Mouse (Mus musculus): Measurements from ENCODE around the gene Glis1. TPM values are rescaled to one million over a fixed set of nuclear protein-coding genes. Genes with fewer than 3 reads are reported as not detected.

The Glis1 gene
- polyA plus RNA-seq, 1 experiment from 2014 or later: 0.85 TPM

DNA sequence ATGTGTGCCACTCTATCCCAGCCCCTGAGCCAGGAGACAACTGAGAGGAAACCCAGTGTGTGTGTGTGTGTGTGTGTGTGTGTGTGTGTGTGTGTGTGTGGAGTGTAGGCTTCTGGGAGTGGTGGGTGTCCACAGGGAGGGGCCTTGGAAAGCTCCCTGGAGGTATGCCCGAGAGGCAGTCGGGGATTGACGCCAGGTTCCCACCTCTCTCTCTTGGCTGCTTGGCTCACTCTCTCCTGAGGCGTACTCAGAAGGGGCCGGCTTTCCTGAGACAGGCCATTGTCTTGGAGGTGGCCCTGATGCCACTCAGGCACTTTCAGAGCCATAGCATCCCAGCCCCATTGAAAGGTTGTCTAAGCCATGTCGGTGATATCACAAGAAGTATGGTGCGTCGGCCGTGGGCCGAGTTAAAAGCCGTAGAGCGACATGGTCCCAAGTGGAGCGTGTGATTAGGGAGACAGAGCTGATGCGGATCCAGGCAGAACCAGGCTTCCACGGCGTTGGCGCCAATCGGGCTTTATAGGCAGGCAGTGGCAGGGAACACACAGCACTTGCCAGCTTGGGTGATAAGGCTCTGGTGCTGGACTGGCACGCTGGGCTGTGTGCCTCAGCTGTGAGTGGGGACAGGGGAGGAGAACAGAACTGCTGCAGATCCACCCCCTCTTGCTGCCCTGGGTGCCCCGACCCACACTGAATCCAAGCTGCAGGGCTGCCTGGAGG lies 54.9 kb downstream of the Glis1 start:
- Histone ChIP-seq H3K9ac (no peak overlapping the region), H3K9me3 (no peaks in the 10 kb centered on the region), H3K4me3 (replicated peaks) (no peak overlapping the region), H3K27ac (no peak overlapping the region), H3K4me2 (replicated peaks) (no peak overlapping the region), H3K36me3 (no peaks in the 10 kb centered on the region), H3K27me3 (replicated peaks) (no peaks in the 10 kb centered on the region; the same call in 1 of the 2 replicates), H3K4me1 (replicated peaks) (peaks cover 9% of the 10 kb centered on the region; the same call in 1 of the 2 replicates)
- ATAC-seq: no peak; the same call in 1 of the 2 replicates
- 82% methylated on average over 20 of the region's 20 CpGs for WGBS

DNA sequence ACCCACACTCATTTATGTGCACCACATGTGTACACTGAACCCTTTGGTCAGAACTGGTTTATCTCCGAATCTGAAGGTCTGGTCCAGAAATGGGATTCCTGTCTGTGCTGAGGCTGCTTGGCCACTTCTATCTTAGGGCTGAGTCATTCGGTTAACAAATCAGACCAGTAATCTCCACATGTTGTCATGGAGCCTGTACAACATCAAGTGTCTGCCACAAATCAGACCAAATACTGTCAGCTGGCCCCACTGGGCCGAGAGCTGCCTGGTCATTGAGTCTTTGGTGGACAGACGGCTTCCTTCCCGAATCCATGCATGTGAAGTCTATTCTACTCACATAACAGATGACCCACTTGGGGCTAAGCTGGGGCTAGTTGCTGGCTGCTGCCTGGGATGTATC lies 58.6 kb downstream of the Glis1 start:
- H3K9ac ChIP-seq: no peak overlapping the region
- no peak overlapping the region for H3K4me3 ChIP-seq (replicated peaks)
- H3K4me1 ChIP-seq (replicated peaks): peaks cover 7% of the 10 kb centered on the region; the same call in 1 of the 2 replicates
- 46% methylated on average over 5 of the region's 5 CpGs for WGBS
- ATAC-seq: no peak
- H3K36me3 ChIP-seq: no peaks in the 10 kb centered on the region
- no peaks in the 10 kb centered on the region for H3K27me3 ChIP-seq (replicated peaks)
- no peak overlapping the region for H3K4me2 ChIP-seq (replicated peaks)
- no peaks in the 10 kb centered on the region for H3K9me3 ChIP-seq
- no peak overlapping the region for H3K27ac ChIP-seq

DNA sequence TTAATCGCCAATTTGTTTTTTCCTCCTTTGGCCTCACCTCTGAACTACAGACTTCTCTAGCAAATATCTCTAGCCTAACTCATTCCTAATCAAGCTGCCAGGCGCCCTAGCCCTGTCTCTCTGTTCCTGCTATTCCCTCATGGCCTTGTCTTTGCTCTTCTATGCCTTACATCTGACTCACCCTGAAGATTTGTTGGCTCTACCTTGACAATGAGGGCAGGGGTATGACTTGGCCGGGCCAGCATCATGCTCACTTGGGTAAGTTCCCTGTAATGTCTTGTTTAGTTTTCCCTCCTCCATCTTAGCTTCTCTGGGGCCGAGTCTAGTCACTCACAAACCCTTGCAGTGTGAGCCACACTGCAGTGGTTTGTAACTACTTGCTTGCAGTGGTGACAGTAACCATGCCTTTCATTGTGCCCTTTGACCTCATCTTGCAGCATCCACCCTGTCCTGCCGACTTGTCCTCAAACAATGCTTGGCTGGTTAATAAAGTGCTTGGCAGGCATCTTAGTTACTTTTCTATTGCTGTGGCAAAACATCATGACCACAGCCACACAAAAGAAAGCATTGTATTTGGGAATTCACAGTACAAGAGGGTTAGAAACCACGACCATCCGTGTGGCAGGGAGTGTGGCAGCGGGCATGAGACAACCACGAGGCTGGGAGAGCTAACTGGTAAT lies 61.5 kb downstream of the Glis1 start:
- WGBS: 76% methylated on average over 9 of the region's 9 CpGs
- Histone ChIP-seq H3K4me2 (replicated peaks) (no peak overlapping the region), H3K9ac (no peak overlapping the region), H3K9me3 (no peaks in the 10 kb centered on the region), H3K27me3 (replicated peaks) (no peaks in the 10 kb centered on the region), H3K4me1 (replicated peaks) (0 out of 2 replicates have a peak, but pooled peaks cover 5% of the 10 kb centered on the region), H3K4me3 (replicated peaks) (no peak overlapping the region), H3K27ac (no peak overlapping the region), H3K36me3 (no peaks in the 10 kb centered on the region)
- ATAC-seq: no peak

DNA sequence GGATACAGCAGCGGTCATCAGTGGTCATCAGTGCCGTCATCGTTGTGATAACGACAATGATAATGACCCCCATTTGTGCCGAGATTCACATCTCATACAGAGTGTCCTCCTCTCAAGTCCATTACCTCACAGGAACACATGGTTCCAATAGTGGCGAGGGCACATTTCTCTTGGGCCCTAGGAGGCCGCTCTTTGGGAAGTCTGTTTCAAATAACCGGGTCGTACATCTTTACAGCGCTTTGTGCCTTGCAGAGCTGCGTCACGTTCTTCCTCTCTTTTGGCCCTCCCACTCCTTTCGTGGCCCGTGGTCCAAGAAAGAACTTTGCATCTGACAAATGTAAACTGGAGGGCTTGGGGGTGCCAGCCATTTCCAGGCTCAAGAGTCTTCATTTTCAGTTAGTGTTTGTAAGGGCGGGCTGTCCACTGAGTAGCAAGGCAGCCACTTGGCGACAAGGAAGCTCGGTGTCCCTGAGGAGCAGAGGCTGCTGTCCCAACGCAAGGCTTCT lies 63.1 kb downstream of the Glis1 start:
- 81% methylated on average over 18 of the region's 18 CpGs for WGBS
- peaks cover 9% of the 10 kb centered on the region; the same call in 1 of the 2 replicates for H3K4me1 ChIP-seq (replicated peaks)
- H3K9ac ChIP-seq: no peak overlapping the region
- H3K27ac ChIP-seq: no peak overlapping the region
- H3K27me3 ChIP-seq (replicated peaks): no peaks in the 10 kb centered on the region
- H3K9me3 ChIP-seq: no peaks in the 10 kb centered on the region
- no peak for ATAC-seq
- no peak overlapping the region for H3K4me2 ChIP-seq (replicated peaks)
- H3K4me3 ChIP-seq (replicated peaks): no peak overlapping the region
- H3K36me3 ChIP-seq: no peaks in the 10 kb centered on the region

DNA sequence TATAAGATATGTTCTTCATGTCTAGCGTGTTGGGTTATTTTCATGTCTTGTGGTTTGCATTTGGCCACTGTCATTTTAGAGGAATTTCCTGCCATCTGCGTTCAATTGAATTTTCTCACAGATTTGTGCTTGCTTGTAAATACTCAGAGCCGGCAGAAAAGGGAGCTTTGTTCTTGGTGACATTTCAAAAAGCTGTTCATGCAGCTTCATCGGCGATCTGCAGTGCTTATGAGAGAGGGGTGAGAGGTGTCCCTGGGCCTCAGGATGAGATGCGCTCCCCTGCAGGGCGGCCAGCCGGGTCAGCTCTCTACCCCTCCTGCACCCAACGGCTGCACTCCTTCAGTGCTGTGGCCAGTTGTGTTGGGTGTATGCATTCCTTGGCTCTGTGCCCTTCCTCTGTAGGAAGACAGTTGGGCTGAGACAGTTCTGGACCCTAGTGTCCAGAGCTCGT lies 68.2 kb downstream of the Glis1 start:
- no peak for ATAC-seq
- WGBS: 47% methylated on average over 10 of the region's 10 CpGs
- Histone ChIP-seq H3K27me3 (replicated peaks) (no peaks in the 10 kb centered on the region), H3K27ac (peak overlapping the region; percentile 36; the same call in 1 of the 2 replicates), H3K4me3 (replicated peaks) (no peak overlapping the region), H3K4me1 (replicated peaks) (peaks cover 11% of the 10 kb centered on the region; the same call in 1 of the 2 replicates), H3K36me3 (no peaks in the 10 kb centered on the region), H3K9ac (no peak overlapping the region), H3K4me2 (replicated peaks) (no peak overlapping the region), H3K9me3 (no peaks in the 10 kb centered on the region)

DNA sequence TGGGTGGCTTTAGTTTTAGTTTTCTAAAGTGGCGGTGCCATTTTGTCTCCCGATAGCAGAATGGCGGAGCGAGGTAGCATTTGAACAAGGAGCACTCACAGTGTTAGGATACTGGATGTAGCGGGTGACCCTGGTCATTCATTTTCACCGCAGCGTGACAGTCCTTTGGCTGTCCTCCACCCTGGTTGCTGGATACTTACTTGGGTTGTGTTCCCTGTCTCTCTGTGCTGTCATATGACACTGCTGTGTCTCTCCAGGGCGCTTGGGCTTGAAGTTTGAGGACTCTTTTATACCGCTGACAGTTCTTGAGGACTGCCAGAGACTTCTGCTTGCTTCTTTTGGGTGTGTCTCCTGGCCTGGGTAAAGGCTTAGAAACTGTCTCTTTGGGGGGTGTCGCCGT lies 80.6 kb downstream of the Glis1 start:
- ATAC-seq: no peak
- no peaks in the 10 kb centered on the region for H3K36me3 ChIP-seq
- no peak overlapping the region for H3K4me3 ChIP-seq (replicated peaks)
- H3K4me2 ChIP-seq (replicated peaks): no peak overlapping the region
- H3K27me3 ChIP-seq (replicated peaks): no peaks in the 10 kb centered on the region
- H3K9ac ChIP-seq: no peak overlapping the region
- no peak overlapping the region for H3K27ac ChIP-seq
- H3K9me3 ChIP-seq: no peaks in the 10 kb centered on the region
- H3K4me1 ChIP-seq (replicated peaks): no peaks in the 10 kb centered on the region
- 91% methylated on average over 11 of the region's 11 CpGs for WGBS

DNA sequence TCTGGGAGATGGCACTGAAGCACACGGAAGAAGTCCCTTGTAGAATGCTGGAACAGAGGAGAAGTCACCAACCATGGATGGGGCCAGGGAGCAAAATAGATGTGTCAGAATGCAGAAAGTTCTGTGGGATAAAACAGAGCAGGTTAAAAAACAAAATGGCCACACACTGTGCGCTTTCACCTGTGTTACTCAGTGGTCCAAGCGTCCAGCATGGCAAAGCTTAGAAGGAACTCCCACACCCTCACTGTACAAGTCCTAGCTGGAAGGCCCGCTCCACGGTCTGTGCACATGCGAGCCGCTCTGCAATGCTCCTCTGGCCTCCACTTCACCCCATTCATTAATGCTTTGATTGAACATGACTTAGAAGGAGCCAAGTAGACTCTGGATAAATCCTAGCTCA lies 81.2 kb downstream of the Glis1 start:
- H3K4me1 ChIP-seq (replicated peaks): no peaks in the 10 kb centered on the region
- H3K4me3 ChIP-seq (replicated peaks): no peak overlapping the region
- no peak for ATAC-seq
- H3K9me3 ChIP-seq: no peaks in the 10 kb centered on the region
- WGBS: 89% methylated on average over 7 of the region's 7 CpGs
- no peaks in the 10 kb centered on the region for H3K27me3 ChIP-seq (replicated peaks)
- no peak overlapping the region for H3K9ac ChIP-seq
- H3K36me3 ChIP-seq: no peaks in the 10 kb centered on the region
- H3K4me2 ChIP-seq (replicated peaks): no peak overlapping the region
- no peak overlapping the region for H3K27ac ChIP-seq

DNA sequence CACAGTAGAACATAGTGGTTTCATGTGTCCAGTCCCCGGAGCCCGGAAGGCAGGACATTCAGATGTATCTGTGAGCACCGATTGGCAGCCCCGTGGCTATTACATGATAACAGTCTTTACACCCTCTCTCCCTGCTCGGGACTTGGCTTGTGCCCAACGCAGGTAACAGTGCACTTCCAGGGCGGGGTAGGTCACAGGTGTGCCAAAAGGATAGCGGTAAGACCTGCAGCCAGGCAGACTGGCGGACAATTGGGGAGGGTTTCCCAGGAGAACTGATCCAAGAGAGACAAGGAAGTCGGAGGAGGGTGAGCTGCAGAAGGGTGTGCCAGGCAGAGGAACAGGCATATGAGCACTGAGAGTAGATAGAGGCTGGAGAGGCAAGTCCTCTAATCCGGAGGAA lies 84.4 kb downstream of the Glis1 start:
- Histone ChIP-seq H3K4me3 (replicated peaks) (no peak overlapping the region), H3K27me3 (replicated peaks) (no peaks in the 10 kb centered on the region), H3K9me3 (no peaks in the 10 kb centered on the region), H3K9ac (no peak overlapping the region), H3K27ac (no peak overlapping the region), H3K36me3 (no peaks in the 10 kb centered on the region), H3K4me1 (replicated peaks) (no peaks in the 10 kb centered on the region), H3K4me2 (replicated peaks) (no peak overlapping the region)
- no peak for ATAC-seq
- WGBS: 79% methylated on average over 11 of the region's 11 CpGs

DNA sequence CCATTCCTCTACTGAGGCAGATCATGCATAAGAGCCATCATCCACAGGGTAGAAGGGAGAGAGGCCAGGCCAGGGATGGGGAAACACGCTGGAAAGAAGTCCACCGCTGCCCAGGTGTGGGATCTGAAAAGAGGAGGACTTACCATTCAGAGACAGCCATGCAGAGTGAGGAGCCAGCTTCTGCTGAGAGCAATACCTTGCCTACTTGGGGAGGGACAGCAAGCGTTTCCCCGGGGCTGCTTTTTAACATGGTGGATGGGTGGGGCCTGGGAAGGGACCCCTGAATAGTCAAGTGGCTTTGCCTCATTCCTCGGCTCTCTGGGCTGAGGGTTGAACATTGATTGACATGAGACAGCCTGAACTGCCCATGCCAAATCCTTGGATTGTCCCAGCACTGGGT lies 85.7 kb downstream of the Glis1 start:
- no peaks in the 10 kb centered on the region for H3K4me1 ChIP-seq (replicated peaks)
- no peak overlapping the region for H3K4me3 ChIP-seq (replicated peaks)
- WGBS: 89% methylated on average over 5 of the region's 5 CpGs
- no peaks in the 10 kb centered on the region for H3K36me3 ChIP-seq
- H3K4me2 ChIP-seq (replicated peaks): no peak overlapping the region
- H3K9ac ChIP-seq: no peak overlapping the region
- H3K9me3 ChIP-seq: no peaks in the 10 kb centered on the region
- no peak for ATAC-seq
- no peaks in the 10 kb centered on the region for H3K27me3 ChIP-seq (replicated peaks)
- H3K27ac ChIP-seq: no peak overlapping the region

DNA sequence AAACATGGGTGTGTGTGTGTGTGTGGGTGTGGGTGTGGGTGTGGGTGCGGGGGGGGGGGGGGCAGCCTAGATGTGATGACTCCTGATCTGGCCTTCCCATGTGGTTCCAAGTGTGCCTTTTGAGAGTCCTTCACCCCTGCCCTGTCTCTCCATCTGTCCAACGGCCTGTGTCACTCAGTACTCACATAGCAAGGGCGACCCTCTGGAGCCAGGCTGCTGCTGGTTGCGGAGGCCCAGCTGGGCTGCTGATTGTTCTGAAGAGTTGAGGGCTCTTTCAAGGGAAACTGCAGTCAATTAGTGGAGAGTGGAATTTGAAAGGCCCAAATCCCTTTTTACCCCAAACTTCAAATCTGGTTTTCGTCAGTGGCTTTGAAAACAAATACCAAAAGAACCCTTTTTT lies 86.4 kb downstream of the Glis1 start:
- H3K4me3 ChIP-seq (replicated peaks): no peak overlapping the region
- H3K9me3 ChIP-seq: no peaks in the 10 kb centered on the region
- ATAC-seq: no peak
- H3K4me1 ChIP-seq (replicated peaks): no peaks in the 10 kb centered on the region
- no peaks in the 10 kb centered on the region for H3K27me3 ChIP-seq (replicated peaks)
- H3K4me2 ChIP-seq (replicated peaks): no peak overlapping the region
- no peaks in the 10 kb centered on the region for H3K36me3 ChIP-seq
- H3K9ac ChIP-seq: no peak overlapping the region
- WGBS: 67% methylated on average over 5 of the region's 5 CpGs
- no peak overlapping the region for H3K27ac ChIP-seq

DNA sequence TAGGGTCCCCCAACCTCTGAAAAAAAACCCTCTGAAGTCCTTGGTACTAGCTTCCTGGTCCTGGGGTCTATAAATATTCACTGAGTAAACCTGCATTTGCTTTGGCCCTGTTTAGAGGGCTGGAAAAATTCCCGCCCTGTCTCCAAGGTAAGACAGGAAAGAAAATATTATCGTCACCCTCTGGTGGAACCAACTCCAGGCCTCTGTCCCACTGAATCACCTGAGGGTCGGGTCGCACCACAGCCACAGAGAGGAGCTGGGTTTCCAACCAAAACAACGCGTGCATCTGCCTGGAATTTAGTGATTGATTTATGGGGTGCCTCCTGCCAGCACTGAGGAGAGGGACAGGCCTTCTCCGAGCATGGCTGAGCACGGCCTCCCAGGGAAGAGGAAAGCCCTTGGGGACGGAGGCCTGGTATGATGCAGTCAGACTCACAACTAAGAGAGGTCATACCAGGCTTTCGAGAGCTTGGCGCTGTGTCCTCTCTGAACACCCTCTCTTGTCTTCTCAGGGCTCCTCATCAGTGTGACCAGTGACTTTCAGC lies 89.3 kb downstream of the Glis1 start:
- WGBS: 42% methylated on average over 11 of the region's 11 CpGs
- Histone ChIP-seq H3K36me3 (no peaks in the 10 kb centered on the region), H3K9me3 (no peaks in the 10 kb centered on the region), H3K4me1 (replicated peaks) (no peaks in the 10 kb centered on the region), H3K4me3 (replicated peaks) (no peak overlapping the region), H3K4me2 (replicated peaks) (no peak overlapping the region), H3K9ac (no peak overlapping the region), H3K27me3 (replicated peaks) (no peaks in the 10 kb centered on the region), H3K27ac (no peak overlapping the region)
- no peak for ATAC-seq

DNA sequence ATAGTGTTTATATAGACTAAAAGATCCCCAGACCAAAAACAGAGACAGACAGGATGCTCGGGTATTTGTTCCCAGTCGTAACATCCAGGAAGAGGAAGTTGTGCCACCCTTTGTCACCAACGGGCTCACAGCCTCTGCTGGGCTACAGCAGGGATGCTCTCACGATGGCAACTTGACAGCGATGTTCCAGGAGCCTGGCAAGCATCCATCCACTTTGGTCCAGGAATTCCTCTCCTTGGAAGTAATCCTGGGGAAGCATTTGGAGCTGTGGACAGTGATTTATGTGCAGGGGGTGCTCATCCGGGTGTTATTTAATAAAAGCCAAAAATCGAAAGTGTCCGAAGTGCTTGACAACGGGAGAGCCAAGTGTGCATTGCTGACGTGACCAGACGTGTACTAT lies 100.7 kb downstream of the Glis1 start:
- Histone ChIP-seq H3K36me3 (no peaks in the 10 kb centered on the region), H3K27ac (no peak overlapping the region), H3K4me2 (replicated peaks) (no peak overlapping the region), H3K27me3 (replicated peaks) (peaks cover 7% of the 10 kb centered on the region; the same call in 1 of the 2 replicates), H3K9me3 (no peaks in the 10 kb centered on the region), H3K4me3 (replicated peaks) (no peak overlapping the region), H3K4me1 (replicated peaks) (0 out of 2 replicates have a peak, but pooled peaks cover 4% of the 10 kb centered on the region), H3K9ac (no peak overlapping the region)
- no peak for ATAC-seq
- WGBS: 55% methylated on average over 11 of the region's 11 CpGs
